Mouse (Mus musculus): ENCODE results near the gene Ppip5k1. TPM values are rescaled to one million over a fixed set of nuclear protein-coding genes. Genes with fewer than 3 reads are reported as not detected.
A peak's percentile ranks its signal among the peaks of the same experiment; 100 is the strongest.

The Ppip5k1 gene
- total RNA-seq, 2 experiments from 2014 or later = 105 to 126 TPM

- DNase-seq (ENCODE audit: low spot score in 2 of 2) = no peak
- intact Hi-C loops (cut with DNase I) = no loop called here
Observed at GRCm38 (mm10) chr2:121308997-121309416, 46.2 kb downstream of the Ppip5k1 start.

GRCm38 (mm10) chr2:121300036-121300435, 55.2 kb downstream of the Ppip5k1 start:
- no peak for DNase-seq (ENCODE audit: low spot score in 2 of 2)
- intact Hi-C loops (cut with DNase I) = no loop called here

- intact Hi-C loops (cut with DNase I) = loop anchor here (5.0 kb wide), 1 partner anchor 127 kb away; the partner anchor contains the start of genes Tubgcp4 and Zscan29
- DNase-seq (ENCODE audit: low spot score in 2 of 2) = no peak
Observed at GRCm38 (mm10) chr2:121299471-121299870, 55.7 kb downstream of the Ppip5k1 start.

- intact Hi-C loops (cut with DNase I) = loop anchor here (5.0 kb wide), 1 partner anchor 126 kb away; the partner anchor contains the start of genes Tubgcp4 and Zscan29
- DNase-seq (ENCODE audit: low spot score in 2 of 2) = no peak
Observed at GRCm38 (mm10) chr2:121298131-121298530, 57.1 kb downstream of the Ppip5k1 start.

GRCm38 (mm10) chr2:121297701-121298100, 57.5 kb downstream of the Ppip5k1 start:
- intact Hi-C loops (cut with DNase I) = loop anchor here (2.0 to 5.0 kb wide), 2 partner anchors 27 to 125 kb away; partner anchors contain the start of genes Trp53bp1, Tubgcp4 and Zscan29
- peak in 1 of 2 experiments; percentile 19 for DNase-seq (ENCODE audit: low spot score in 2 of 2)

- no peak for DNase-seq (ENCODE audit: low spot score in 2 of 2)
- intact Hi-C loops (cut with DNase I) = loop anchor here (1.0 to 5.0 kb wide), 3 partner anchors 26 to 124 kb away; partner anchors contain the start of genes Trp53bp1, Tubgcp4 and Zscan29
Observed at GRCm38 (mm10) chr2:121296754-121297231, 58.4 kb downstream of the Ppip5k1 start.

- intact Hi-C loops (cut with DNase I) = loop anchor here (1.0 to 5.0 kb wide), 3 partner anchors 25 to 124 kb away; partner anchors contain the start of genes Trp53bp1, Tubgcp4 and Zscan29
- DNase-seq (ENCODE audit: low spot score in 2 of 2) = peak; percentile 72 to 78
Observed at GRCm38 (mm10) chr2:121295608-121296571, 59.3 kb downstream of the Ppip5k1 start.

GRCm38 (mm10) chr2:121294753-121295607, 60.2 kb downstream of the Ppip5k1 start:
- peak; percentile 76 to 80 for DNase-seq (ENCODE audit: low spot score in 2 of 2)
- intact Hi-C loops (cut with DNase I) = loop anchor here (5.0 kb wide), 1 partner anchor 123 kb away; the partner anchor contains the start of genes Tubgcp4 and Zscan29

- intact Hi-C loops (cut with DNase I) = no loop called here
Observed at GRCm38 (mm10) chr2:121294182-121294581, 61.0 kb downstream of the Ppip5k1 start.

GRCm38 (mm10) chr2:121292316-121293013, 62.7 kb downstream of the Ppip5k1 start:
- DNase-seq (ENCODE audit: low spot score in 2 of 2) = no peak
- intact Hi-C loops (cut with DNase I) = no loop called here

More at GRCm38 (mm10) chr2:121294182-121294581, 61.0 kb downstream of the Ppip5k1 start:
- DNase-seq (ENCODE audit: low spot score in 2 of 2) = peak in 1 of 2 experiments; percentile 26

GRCm38 (mm10) chr2:121289730-121290540, 65.3 kb downstream of the Ppip5k1 start:
- DNase-seq (ENCODE audit: low spot score in 2 of 2) = peak in 1 of 2 experiments; percentile 24
- intact Hi-C loops (cut with DNase I) = loop anchor here (2.0 kb wide), 1 partner anchor 17 kb away; no protein-coding TSS in a partner anchor

- intact Hi-C loops (cut with DNase I) = loop anchor here (2.0 kb wide), 1 partner anchor 16 kb away; no protein-coding TSS in a partner anchor
- peak; percentile 97 to 98 for DNase-seq (ENCODE audit: low spot score in 2 of 2)
Observed at GRCm38 (mm10) chr2:121288901-121289729, 66.1 kb downstream of the Ppip5k1 start, which contains the start of gene Map1a. Gene Map1a (plus strand): TSS chr2:121289600.

GRCm38 (mm10) chr2:121287850-121288249, 67.3 kb downstream of the Ppip5k1 start:
- no peak for DNase-seq (ENCODE audit: low spot score in 2 of 2)
- intact Hi-C loops (cut with DNase I) = loop anchor here (2.0 kb wide), 1 partner anchor 15 kb away; no protein-coding TSS in a partner anchor

GRCm38 (mm10) chr2:121271928-121272516, 83.2 kb downstream of the Ppip5k1 start:
- intact Hi-C loops (cut with DNase I) = loop anchor here (2.0 kb wide), 2 partner anchors 17 to 25 kb away; partner anchors contain the start of gene Map1a
- peak; percentile 26 to 30 for DNase-seq (ENCODE audit: low spot score in 2 of 2)

GRCm38 (mm10) chr2:121271236-121271927, 83.8 kb downstream of the Ppip5k1 start, which contains the start of gene Trp53bp1:
Gene Trp53bp1 (minus strand): TSS chr2:121271407.
- peak; percentile 93 to 95 for DNase-seq (ENCODE audit: low spot score in 2 of 2)
- intact Hi-C loops (cut with DNase I) = loop anchor here (2.0 kb wide), 1 partner anchor 25 kb away; no protein-coding TSS in a partner anchor
